Mouse (Mus musculus): ENCODE data around the gene Fzr1. TPM values are rescaled to one million over a fixed set of nuclear protein-coding genes. Genes with fewer than 3 reads are reported as not detected.

Fzr1 gene
- polyA plus RNA-seq, 1 experiment from 2014 or later, result 149 TPM

DNA sequence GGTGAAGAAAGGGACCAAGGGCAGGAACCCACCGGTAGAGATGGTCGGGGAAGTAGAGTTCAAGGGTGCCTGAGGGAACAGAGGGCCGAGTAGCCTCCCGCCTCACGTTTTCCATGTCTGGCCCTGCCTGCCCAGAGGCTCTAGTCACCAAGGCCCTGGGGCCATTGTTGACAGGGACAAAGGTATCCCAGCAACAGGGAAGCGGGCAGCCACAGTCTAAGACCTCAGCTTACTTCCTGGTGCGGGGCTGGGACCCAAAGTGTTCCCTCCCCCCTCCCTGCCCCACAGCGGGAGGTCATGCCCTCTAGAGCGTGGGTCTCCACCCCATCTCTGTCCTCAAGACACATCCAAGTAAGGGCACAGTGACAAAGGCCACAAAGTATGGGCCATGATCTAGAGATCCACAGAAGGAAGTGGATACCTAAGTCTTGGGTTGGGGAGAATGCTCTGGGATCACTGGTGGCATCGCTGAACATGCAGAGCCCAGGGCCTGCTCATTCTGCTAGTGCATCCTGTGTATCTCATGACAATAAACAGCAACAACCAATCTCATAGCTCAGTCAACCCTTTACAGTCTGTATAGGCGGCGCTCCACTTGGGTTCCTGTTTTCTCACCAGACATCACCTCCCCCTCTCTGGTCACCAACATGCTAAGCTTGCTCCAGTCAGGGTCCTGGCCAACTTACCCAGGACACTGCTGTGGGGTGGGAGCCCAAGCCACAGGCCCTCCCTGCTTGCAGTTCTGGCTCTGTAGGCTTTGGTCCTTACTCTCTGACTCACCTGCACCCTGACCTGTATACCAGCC lies 12.4 kb downstream of the Fzr1 start, which contains the start of gene 4930404N11Rik:
TSS of gene 4930404N11Rik (minus strand) at position 145 of the 805 bp plus-strand sequence.
- H3K9ac ChIP-seq (ENCODE audit: low read depth, low read length), result no peak within 1 kb of the TSS
- peaks cover 40% of the 10 kb centered on the region for H3K36me3 ChIP-seq (ENCODE audit: control insufficient read depth, insufficient read depth, low read length)
- no peaks in the 10 kb centered on the region for H3K9me3 ChIP-seq (ENCODE audit: control insufficient read depth, low read length)
- peak within 1 kb of the TSS; percentile 50 for H3K4me2 ChIP-seq (ENCODE audit: low read length)
- no peak within 1 kb of the TSS for H3K4me3 ChIP-seq (ENCODE audit: low read length)
- H3K27ac ChIP-seq (ENCODE audit: low read depth, low read length), result no peak within 1 kb of the TSS
- WGBS, result 23% methylated on average over 12 of the region's 12 CpGs
- no peak for ATAC-seq
- H3K4me1 ChIP-seq (ENCODE audit: control insufficient read depth, insufficient read depth, low read depth, low read length), result peaks cover 10% of the 10 kb centered on the region
- H3K27me3 ChIP-seq (replicated peaks; ENCODE audit: control insufficient read depth, insufficient read depth, low read length), result peaks cover 10% of the 10 kb centered on the region

DNA sequence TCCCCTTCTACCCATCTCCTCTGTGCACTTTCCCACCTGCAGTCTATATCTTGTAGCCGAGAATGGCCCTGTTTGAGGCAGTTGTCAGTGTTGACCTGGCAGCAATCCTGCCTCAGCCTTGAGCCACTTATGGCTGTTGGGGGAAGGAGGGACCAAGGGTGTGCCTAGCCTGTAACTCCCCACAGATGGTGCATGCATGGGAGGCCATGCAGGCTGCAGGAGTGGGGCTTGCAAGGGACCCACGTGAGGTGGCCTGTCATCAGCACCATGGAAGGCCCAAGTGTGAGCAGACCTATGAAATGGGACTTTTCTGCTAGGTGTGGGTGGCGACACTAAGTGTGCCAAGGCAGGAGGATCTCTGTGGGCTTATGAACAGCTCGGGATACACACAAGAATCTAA lies 13.2 kb downstream of the Fzr1 start:
- H3K9ac ChIP-seq (ENCODE audit: low read depth, low read length), result no peak overlapping the region
- H3K4me1 ChIP-seq (ENCODE audit: control insufficient read depth, insufficient read depth, low read depth, low read length), result peaks cover 10% of the 10 kb centered on the region
- H3K4me2 ChIP-seq (ENCODE audit: low read length), result no peak overlapping the region
- H3K9me3 ChIP-seq (ENCODE audit: control insufficient read depth, low read length), result no peaks in the 10 kb centered on the region
- ATAC-seq, result no peak
- H3K4me3 ChIP-seq (ENCODE audit: low read length), result no peak overlapping the region
- H3K36me3 ChIP-seq (ENCODE audit: control insufficient read depth, insufficient read depth, low read length), result peaks cover 33% of the 10 kb centered on the region
- peaks cover 10% of the 10 kb centered on the region for H3K27me3 ChIP-seq (replicated peaks; ENCODE audit: control insufficient read depth, insufficient read depth, low read length)
- 38% methylated on average over 4 of the region's 4 CpGs for WGBS
- H3K27ac ChIP-seq (ENCODE audit: low read depth, low read length), result no peak overlapping the region

DNA sequence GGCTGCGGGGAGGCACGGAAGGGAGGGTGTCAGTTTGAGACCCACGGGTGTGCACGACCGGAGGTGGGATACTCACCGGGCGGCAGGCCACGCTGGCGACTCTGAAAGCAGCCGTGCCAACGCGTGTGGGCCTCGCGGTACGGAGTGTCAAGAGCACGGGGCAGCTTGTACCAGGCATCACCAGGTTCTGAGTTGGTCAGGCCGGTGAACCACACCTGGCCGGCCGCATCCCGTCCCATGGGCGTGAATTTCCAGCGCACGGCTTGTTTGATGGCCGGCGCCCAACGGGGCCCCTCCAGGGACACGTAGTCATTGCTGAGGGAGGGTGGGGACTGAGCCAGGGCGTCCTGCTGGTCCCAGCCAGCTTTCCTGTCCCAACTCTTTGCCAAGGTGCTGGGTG lies 13.7 kb downstream of the Fzr1 start:
- WGBS, result 14% methylated on average over 28 of the region's 28 CpGs
- Histone ChIP-seq H3K4me1 (ENCODE audit: control insufficient read depth, insufficient read depth, low read depth, low read length) (peaks cover 10% of the 10 kb centered on the region), H3K9ac (ENCODE audit: low read depth, low read length) (0 out of 2 replicates have a peak overlapping the region, but pooled peaks have one; percentile 4)

DNA sequence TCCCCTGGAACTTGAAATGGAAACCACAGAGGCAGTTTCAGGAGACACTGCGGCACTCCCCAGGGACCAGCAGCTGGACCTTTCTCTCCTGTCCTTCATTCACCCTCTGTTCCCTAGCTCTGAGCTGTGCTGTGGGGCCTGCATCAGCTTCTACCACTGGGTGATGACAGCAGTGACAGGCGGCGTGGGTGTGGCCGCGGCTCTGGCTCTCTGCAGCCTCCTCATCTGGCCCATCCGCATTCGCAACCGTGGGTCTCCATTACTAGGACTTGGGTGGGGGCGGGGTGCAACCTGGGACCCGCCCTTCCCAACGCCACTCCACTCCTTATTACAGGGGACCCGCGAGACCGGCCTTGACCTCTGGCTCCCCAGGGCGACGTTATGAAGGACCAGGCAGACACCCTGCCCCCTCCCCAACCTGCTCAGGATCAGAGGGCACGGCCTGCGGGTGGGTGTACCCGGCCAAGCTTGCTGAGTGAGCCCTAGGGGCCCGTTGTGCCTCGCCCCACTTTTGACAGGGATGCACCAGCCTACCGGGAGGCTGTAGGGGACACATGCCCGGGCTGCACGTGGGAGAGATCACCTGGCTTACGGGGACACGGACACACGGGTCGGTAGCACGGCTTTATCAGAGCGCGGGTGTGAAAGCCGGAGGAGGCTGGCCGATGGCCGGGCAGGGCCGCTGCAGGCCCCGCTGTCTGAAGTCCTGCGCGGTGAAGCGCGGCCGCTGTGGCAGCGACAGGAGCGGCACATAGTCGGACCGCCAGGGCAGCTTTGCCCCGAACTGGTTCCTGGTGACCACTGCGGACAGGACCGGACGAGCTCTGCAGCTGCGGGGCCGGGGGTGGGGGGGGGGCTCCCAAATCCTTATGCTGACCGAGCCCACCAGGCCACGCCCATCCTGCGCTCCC lies 14.6 kb downstream of the Fzr1 start:
- ATAC-seq, result no peak

More for the DNA sequence above, 13.7 kb downstream of the Fzr1 start:
- ATAC-seq, result no peak
- Histone ChIP-seq H3K27ac (ENCODE audit: low read depth, low read length) (no peak overlapping the region), H3K4me3 (ENCODE audit: low read length) (no peak overlapping the region), H3K36me3 (ENCODE audit: control insufficient read depth, insufficient read depth, low read length) (peaks cover 32% of the 10 kb centered on the region), H3K9me3 (ENCODE audit: control insufficient read depth, low read length) (no peaks in the 10 kb centered on the region), H3K27me3 (replicated peaks; ENCODE audit: control insufficient read depth, insufficient read depth, low read length) (peaks cover 10% of the 10 kb centered on the region), H3K4me2 (ENCODE audit: low read length) (peak overlapping the region; percentile 50)

DNA sequence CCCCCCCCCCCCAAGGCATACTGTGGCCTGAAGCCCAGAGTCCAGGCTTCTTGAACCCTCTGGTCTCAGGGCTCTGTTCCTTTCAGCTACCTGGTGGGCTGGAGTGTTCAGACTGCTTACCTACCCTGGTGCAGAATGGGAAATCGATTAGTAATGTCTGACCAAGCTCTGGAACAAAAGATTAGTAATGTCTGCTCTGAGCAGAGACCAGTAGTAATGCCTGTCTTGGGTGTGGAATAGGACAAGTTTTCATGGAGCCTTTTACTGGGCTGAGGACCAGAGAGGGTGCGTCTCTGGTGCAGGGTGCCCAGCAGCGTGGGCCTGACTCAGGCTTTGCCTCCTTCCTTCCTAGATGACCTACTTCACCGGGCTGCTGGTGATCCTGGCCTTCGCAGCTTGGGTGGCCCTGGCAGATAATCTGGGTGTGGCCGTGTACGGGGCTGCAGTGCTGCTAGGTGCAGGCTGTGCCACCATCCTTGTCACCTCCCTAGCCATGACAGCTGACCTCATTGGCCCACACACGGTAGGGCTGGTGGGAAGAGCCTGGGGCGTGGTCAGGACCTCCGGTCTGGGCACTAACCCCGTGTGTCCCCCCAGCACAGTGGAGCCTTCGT lies 15.9 kb downstream of the Fzr1 start:
- H3K4me3 ChIP-seq (ENCODE audit: low read length), result no peak overlapping the region
- H3K36me3 ChIP-seq (ENCODE audit: control insufficient read depth, insufficient read depth, low read length), result peaks cover 13% of the 10 kb centered on the region
- ATAC-seq, result no peak
- peaks cover 22% of the 10 kb centered on the region for H3K4me1 ChIP-seq (ENCODE audit: control insufficient read depth, insufficient read depth, low read depth, low read length)
- H3K9me3 ChIP-seq (ENCODE audit: control insufficient read depth, low read length), result no peaks in the 10 kb centered on the region
- WGBS, result 83% methylated on average over 12 of the region's 12 CpGs
- no peak overlapping the region for H3K9ac ChIP-seq (ENCODE audit: low read depth, low read length)
- no peak overlapping the region for H3K27ac ChIP-seq (ENCODE audit: low read depth, low read length)
- no peak overlapping the region for H3K4me2 ChIP-seq (ENCODE audit: low read length)
- peaks cover 10% of the 10 kb centered on the region for H3K27me3 ChIP-seq (replicated peaks; ENCODE audit: control insufficient read depth, insufficient read depth, low read length)

More for the DNA sequence above, 14.6 kb downstream of the Fzr1 start:
- WGBS, result 18% methylated on average over 49 of the region's 54 CpGs
- Histone ChIP-seq H3K27me3 (replicated peaks; ENCODE audit: control insufficient read depth, insufficient read depth, low read length) (peaks cover 10% of the 10 kb centered on the region), H3K4me3 (ENCODE audit: low read length) (peak overlapping the region; percentile 23), H3K9ac (ENCODE audit: low read depth, low read length) (peak overlapping the region; percentile 48), H3K4me2 (ENCODE audit: low read length) (peak overlapping the region; percentile 50), H3K27ac (ENCODE audit: low read depth, low read length) (no peak overlapping the region), H3K36me3 (ENCODE audit: control insufficient read depth, insufficient read depth, low read length) (peaks cover 22% of the 10 kb centered on the region), H3K4me1 (ENCODE audit: control insufficient read depth, insufficient read depth, low read depth, low read length) (peaks cover 12% of the 10 kb centered on the region), H3K9me3 (ENCODE audit: control insufficient read depth, low read length) (no peaks in the 10 kb centered on the region)

DNA sequence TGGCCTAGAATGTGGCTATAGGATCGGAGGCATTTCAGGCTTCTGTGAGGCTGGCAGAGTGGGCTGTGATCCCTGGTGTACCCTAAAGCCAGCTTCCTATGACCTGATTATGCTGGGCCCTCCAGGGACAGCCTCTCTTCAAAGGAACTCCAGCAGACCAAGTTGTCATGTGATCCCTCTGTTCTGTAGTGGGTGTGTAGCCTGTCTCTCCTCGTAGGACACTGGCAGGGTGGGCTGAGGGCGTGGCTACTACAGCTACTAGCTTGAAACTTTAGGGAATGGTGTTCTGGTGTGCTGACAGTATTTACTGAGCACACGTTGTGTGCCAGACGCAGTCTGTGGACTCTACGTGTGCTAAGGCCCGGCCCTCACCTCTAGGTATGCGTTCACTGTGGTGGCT lies 17.6 kb downstream of the Fzr1 start:
- H3K27ac ChIP-seq (ENCODE audit: low read depth, low read length), result no peak overlapping the region
- H3K9ac ChIP-seq (ENCODE audit: low read depth, low read length), result no peak overlapping the region
- H3K4me3 ChIP-seq (ENCODE audit: low read length), result no peak overlapping the region
- WGBS, result 75% methylated on average over 8 of the region's 8 CpGs
- no peak for ATAC-seq
- peaks cover 10% of the 10 kb centered on the region for H3K27me3 ChIP-seq (replicated peaks; ENCODE audit: control insufficient read depth, insufficient read depth, low read length)
- no peak overlapping the region for H3K4me2 ChIP-seq (ENCODE audit: low read length)
- H3K36me3 ChIP-seq (ENCODE audit: control insufficient read depth, insufficient read depth, low read length), result peaks cover 3% of the 10 kb centered on the region; the same call in 1 of the 2 replicates
- no peaks in the 10 kb centered on the region for H3K9me3 ChIP-seq (ENCODE audit: control insufficient read depth, low read length)
- H3K4me1 ChIP-seq (ENCODE audit: control insufficient read depth, insufficient read depth, low read depth, low read length), result peaks cover 26% of the 10 kb centered on the region

DNA sequence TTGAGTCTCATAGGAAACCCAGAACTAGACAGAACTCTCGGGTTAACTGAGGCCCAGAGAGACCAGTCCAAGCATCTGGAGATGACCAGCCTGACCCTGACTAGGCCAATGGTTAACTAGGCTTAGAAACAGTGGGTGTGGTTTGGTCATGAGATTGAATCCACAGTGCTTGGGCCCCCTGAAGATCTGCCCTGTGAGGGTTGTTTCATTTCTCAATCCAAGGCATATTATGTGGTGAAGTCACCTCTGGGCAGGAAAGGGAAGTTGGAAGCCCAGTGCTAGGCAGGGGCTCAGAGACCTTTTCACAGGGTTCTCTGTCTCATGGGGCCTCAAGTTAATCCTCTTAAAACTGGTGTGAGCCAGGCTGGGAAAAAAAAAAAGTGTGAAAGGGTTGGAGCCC lies 19.5 kb downstream of the Fzr1 start:
- Histone ChIP-seq H3K9ac (ENCODE audit: low read depth, low read length) (peak overlapping the region; percentile 82), H3K9me3 (ENCODE audit: control insufficient read depth, low read length) (no peaks in the 10 kb centered on the region), H3K4me3 (ENCODE audit: low read length) (peak overlapping the region; percentile 87; the same call in 1 of the 2 replicates), H3K4me1 (ENCODE audit: control insufficient read depth, insufficient read depth, low read depth, low read length) (peaks cover 20% of the 10 kb centered on the region), H3K4me2 (ENCODE audit: low read length) (peak overlapping the region; percentile 94), H3K27me3 (replicated peaks; ENCODE audit: control insufficient read depth, insufficient read depth, low read length) (peaks cover 10% of the 10 kb centered on the region), H3K36me3 (ENCODE audit: control insufficient read depth, insufficient read depth, low read length) (peaks cover 3% of the 10 kb centered on the region; the same call in 1 of the 2 replicates), H3K27ac (ENCODE audit: low read depth, low read length) (no peak overlapping the region)
- ATAC-seq, result no peak
- WGBS, result 86% methylated on average over 1 of the region's 1 CpGs

DNA sequence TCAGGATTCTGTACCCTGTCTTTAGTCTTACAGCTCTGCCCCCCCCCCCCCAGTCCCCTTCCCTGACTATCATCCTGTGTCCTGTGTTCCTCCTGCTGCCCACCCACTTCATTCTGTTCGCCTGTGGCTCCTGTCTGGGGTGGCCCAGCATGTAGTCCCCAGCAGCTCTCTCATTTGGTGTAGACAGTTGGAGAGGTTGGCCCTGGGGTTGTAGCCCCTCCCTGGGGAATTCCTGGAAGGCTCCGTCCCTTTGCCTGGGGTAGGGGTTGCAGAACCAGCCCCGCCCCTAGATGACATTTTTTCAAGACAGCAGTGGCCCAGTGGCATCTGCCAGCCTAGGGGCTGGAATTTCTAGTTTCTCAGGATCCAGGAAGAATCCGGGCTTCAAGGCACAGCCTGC lies 20.1 kb downstream of the Fzr1 start:
- peak overlapping the region; percentile 94 for H3K4me2 ChIP-seq (ENCODE audit: low read length)
- H3K9ac ChIP-seq (ENCODE audit: low read depth, low read length), result peak overlapping the region; percentile 82
- H3K27ac ChIP-seq (ENCODE audit: low read depth, low read length), result no peak overlapping the region
- peaks cover 17% of the 10 kb centered on the region for H3K4me1 ChIP-seq (ENCODE audit: control insufficient read depth, insufficient read depth, low read depth, low read length)
- no peak for ATAC-seq
- 31% methylated on average over 4 of the region's 4 CpGs for WGBS
- peak overlapping the region; percentile 87 for H3K4me3 ChIP-seq (ENCODE audit: low read length)
- no peaks in the 10 kb centered on the region for H3K9me3 ChIP-seq (ENCODE audit: control insufficient read depth, low read length)
- H3K36me3 ChIP-seq (ENCODE audit: control insufficient read depth, insufficient read depth, low read length), result peaks cover 3% of the 10 kb centered on the region; the same call in 1 of the 2 replicates
- H3K27me3 ChIP-seq (replicated peaks; ENCODE audit: control insufficient read depth, insufficient read depth, low read length), result 0 out of 2 replicates have a peak, but pooled peaks cover 5% of the 10 kb centered on the region
